Mouse (Mus musculus): Measurements from ENCODE around the gene Slc7a10.
"Not testable (repeated sequence)": the region's sequence is repeated elsewhere in the genome, so short reads cannot be mapped to it uniquely, and the experiment has no call there.

Slc7a10 gene

GRCm38 (mm10) chr7:35237935-35238334 is 51.8 kb downstream of the Slc7a10 start:
- not testable (repeated sequence) for DNase-seq (ENCODE audit: low spot score in 2 of 2)

Data from spleen, postnatal 4 days (tissue).